ENCODE assay signal across 11 mouse cellular contexts in the genomic region with DNA sequence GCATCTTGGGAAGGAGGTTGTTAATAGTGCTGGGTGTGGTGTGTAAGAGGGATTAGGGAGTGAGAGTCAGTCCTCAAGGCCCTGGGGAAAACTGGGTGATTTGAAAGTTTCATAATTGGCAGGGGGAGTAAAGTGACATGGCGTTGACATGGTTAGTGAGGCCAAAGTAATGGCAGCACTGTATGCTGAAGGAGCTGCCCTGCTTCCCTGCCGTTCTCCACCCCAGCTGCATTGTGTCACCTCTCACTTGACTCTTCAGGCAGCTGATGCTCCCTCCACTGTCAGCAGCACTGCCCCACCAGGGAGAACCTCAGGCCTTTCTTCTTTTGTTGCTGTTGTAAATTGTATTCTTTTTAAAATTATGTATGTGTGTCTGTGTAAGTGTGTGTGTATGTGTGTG.
DNase-seq lines count a peak whose midpoint lies in the region; ATAC-seq and TF ChIP-seq lines count a peak whose summit lies in the region.
"Had no signal": no experiment of that assay in that cellular context is flagged by ENCODE, and none has a peak within 500 bp of the region (broad histone marks: within the 10 kb centered on the region; RNA-seq: fewer than 3 reads in every experiment).

No protein-coding gene starts in this region.

- no peak for TF ChIP-seq POLR2A in lung, adult 2 months (IDR thresholded peaks at IDR 0.05; ENCODE audit: borderline replicate concordance, extremely low read depth, low read depth, low read length)

- no peak for DNase-seq in lung, adult 2 months
- peak; percentile 57 for DNase-seq in lung, postnatal 25 days (ENCODE audit: low spot score)
- DNase-seq in natural killer cell, adult 2 months (ENCODE audit: low spot score in 2 of 2): no peak
- DNase-seq in left cerebral cortex, postnatal 14 days (ENCODE audit: low spot score in 2 of 2): no peak
- DNase-seq: cerebellum, postnatal 36 days; kidney, adult 8-10 months; layer of hippocampus, adult 9-11 months had no signal

- 30% methylated on average over 2 of the region's 2 CpGs for WGBS in forebrain, embryonic 12.5 days
- 30% methylated on average over 2 of the region's 2 CpGs for WGBS in forebrain, embryonic 13.5 days
- WGBS in lung, embryonic 15.5 days: 11% methylated on average over 2 of the region's 2 CpGs
- WGBS in lung, adult 2 months: 47% methylated on average over 2 of the region's 2 CpGs
- WGBS in embryonic facial prominence, embryonic 15.5 days: 45% methylated on average over 2 of the region's 2 CpGs

- no peak overlapping the region for H3K9ac ChIP-seq in forebrain, embryonic 12.5 days
- no peak overlapping the region for H3K9ac ChIP-seq in forebrain, embryonic 13.5 days
- H3K9ac ChIP-seq in lung, embryonic 15.5 days: no peak overlapping the region
- H3K9ac ChIP-seq in embryonic facial prominence, embryonic 15.5 days: no peak overlapping the region

- TF ChIP-seq CTCF in lung, adult 2 months (IDR thresholded peaks at IDR 0.05; ENCODE audit: insufficient read depth, low read length): no peak

- no peak overlapping the region for H3K4me2 ChIP-seq in forebrain, embryonic 12.5 days
- no peak overlapping the region for H3K4me2 ChIP-seq in forebrain, embryonic 13.5 days
- no peak overlapping the region for H3K4me2 ChIP-seq in lung, embryonic 15.5 days
- no peak overlapping the region for H3K4me2 ChIP-seq in embryonic facial prominence, embryonic 15.5 days (replicated peaks)

- H3K36me3 ChIP-seq in forebrain, embryonic 12.5 days (replicated peaks): no peaks in the 10 kb centered on the region
- H3K36me3 ChIP-seq in forebrain, embryonic 13.5 days (ENCODE audit: poor library complexity, severe bottlenecking): peaks cover 6% of the 10 kb centered on the region
- no peaks in the 10 kb centered on the region for H3K36me3 ChIP-seq in lung, embryonic 15.5 days
- no peaks in the 10 kb centered on the region for H3K36me3 ChIP-seq in embryonic facial prominence, embryonic 15.5 days

- no peak overlapping the region for H3K4me3 ChIP-seq in forebrain, embryonic 12.5 days (replicated peaks)
- no peak overlapping the region for H3K4me3 ChIP-seq in forebrain, embryonic 13.5 days
- no peak overlapping the region for H3K4me3 ChIP-seq in lung, embryonic 15.5 days
- no peak overlapping the region for H3K4me3 ChIP-seq in lung, adult 2 months (replicated peaks; ENCODE audit: extremely low read depth, low read depth, low read length)
- no peak overlapping the region for H3K4me3 ChIP-seq in embryonic facial prominence, embryonic 15.5 days (replicated peaks)

- H3K9me3 ChIP-seq in forebrain, embryonic 12.5 days: no peaks in the 10 kb centered on the region
- no peaks in the 10 kb centered on the region for H3K9me3 ChIP-seq in forebrain, embryonic 13.5 days (replicated peaks)
- H3K9me3 ChIP-seq in lung, embryonic 15.5 days: no peaks in the 10 kb centered on the region
- H3K9me3 ChIP-seq in embryonic facial prominence, embryonic 15.5 days (replicated peaks): no peaks in the 10 kb centered on the region

- H3K27ac ChIP-seq in forebrain, embryonic 12.5 days: 0 out of 2 replicates have a peak overlapping the region, but pooled peaks have one; percentile 42
- no peak overlapping the region for H3K27ac ChIP-seq in forebrain, embryonic 13.5 days
- H3K27ac ChIP-seq in lung, embryonic 15.5 days: peak overlapping the region; percentile 25; the same call in 1 of the 2 replicates
- H3K27ac ChIP-seq in embryonic facial prominence, embryonic 15.5 days (replicated peaks): peak overlapping the region; percentile 1; the same call in 1 of the 2 replicates

- H3K4me1 ChIP-seq in forebrain, embryonic 12.5 days: peaks cover 56% of the 10 kb centered on the region
- H3K4me1 ChIP-seq in forebrain, embryonic 13.5 days: peaks cover 57% of the 10 kb centered on the region
- H3K4me1 ChIP-seq in lung, embryonic 15.5 days: peaks cover 68% of the 10 kb centered on the region
- H3K4me1 ChIP-seq in lung, adult 2 months (ENCODE audit: control insufficient read depth, insufficient read depth, low read length): peaks cover 21% of the 10 kb centered on the region
- peaks cover 41% of the 10 kb centered on the region for H3K4me1 ChIP-seq in embryonic facial prominence, embryonic 15.5 days

- intact Hi-C loops in left cerebral cortex, postnatal 14 days (cut with DNase I): no loop called here

- ATAC-seq in forebrain, embryonic 12.5 days (ENCODE audit: low FRiP score): peak; percentile 15; the same call in 1 of the 2 replicates
- ATAC-seq in forebrain, embryonic 13.5 days: no peak
- peak; percentile 84; the same call in 1 of the 2 replicates for ATAC-seq in lung, embryonic 15.5 days (ENCODE audit: borderline replicate concordance, extremely low read depth, low FRiP score, low TSS enrichment)
- no peak for ATAC-seq in embryonic facial prominence, embryonic 15.5 days (ENCODE audit: insufficient number of reproducible peaks, low FRiP score, low TSS enrichment, low read depth)

- no peaks in the 10 kb centered on the region for H3K27me3 ChIP-seq in forebrain, embryonic 12.5 days
- H3K27me3 ChIP-seq in forebrain, embryonic 13.5 days: no peaks in the 10 kb centered on the region
- H3K27me3 ChIP-seq in lung, embryonic 15.5 days: no peaks in the 10 kb centered on the region
- no peaks in the 10 kb centered on the region for H3K27me3 ChIP-seq in embryonic facial prominence, embryonic 15.5 days

Comparison
In these comparisons a context has a peak if more than half of its experiments do, and no peak if none do; other contexts are left out.
1. ATAC-seq: peak in forebrain, embryonic 12.5 days (single experiment) and lung, embryonic 15.5 days (single experiment); none in forebrain, embryonic 13.5 days (single experiment) and embryonic facial prominence, embryonic 15.5 days (single experiment).